Mouse (Mus musculus): ENCODE data around the gene Syne4. TPM values are rescaled to one million over a fixed set of nuclear protein-coding genes. Genes with fewer than 3 reads are reported as not detected.
A peak's percentile ranks its signal among the peaks of the same experiment; 100 is the strongest.

The Syne4 gene
- total RNA-seq (2014; fragmentation: Nextera tagmentation) (6.3 and 8.7 TPM in 2 replicates), total RNA-seq (2017) (0.99 TPM in 1 of 2 replicates, not detected in the other)

GRCm38 (mm10) chr7:30314721-30315155 lies at the start of gene Syne4:
Syne4 (plus strand) TSS chr7:30314807.
- ATAC-seq (replicated peaks; ENCODE audit: poor library complexity, severe bottlenecking) = no peak

GRCm38 (mm10) chr7:30265041-30265440 lies 49.6 kb upstream of the Syne4 start:
- ATAC-seq (replicated peaks; ENCODE audit: poor library complexity, severe bottlenecking) = peak; percentile 46

GRCm38 (mm10) chr7:30265531-30265930 lies 49.1 kb upstream of the Syne4 start:
- ATAC-seq (replicated peaks; ENCODE audit: poor library complexity, severe bottlenecking) = 0 out of 2 replicates have a peak, but pooled peaks have one; percentile 22

- no peak for ATAC-seq (replicated peaks; ENCODE audit: poor library complexity, severe bottlenecking)
Observed at GRCm38 (mm10) chr7:30265935-30266334, 48.7 kb upstream of the Syne4 start.

GRCm38 (mm10) chr7:30266780-30267179 lies 47.8 kb upstream of the Syne4 start:
- no peak for ATAC-seq (replicated peaks; ENCODE audit: poor library complexity, severe bottlenecking)

- ATAC-seq (replicated peaks; ENCODE audit: poor library complexity, severe bottlenecking) = no peak
Observed at GRCm38 (mm10) chr7:30269641-30270040, 45.0 kb upstream of the Syne4 start.

- no peak for ATAC-seq (replicated peaks; ENCODE audit: poor library complexity, severe bottlenecking)
Observed at GRCm38 (mm10) chr7:30274383-30274782, 40.2 kb upstream of the Syne4 start.

- ATAC-seq (replicated peaks; ENCODE audit: poor library complexity, severe bottlenecking) = no peak
Observed at GRCm38 (mm10) chr7:30278911-30279310, 35.7 kb upstream of the Syne4 start.

GRCm38 (mm10) chr7:30279536-30279935 lies 35.1 kb upstream of the Syne4 start:
- no peak for ATAC-seq (replicated peaks; ENCODE audit: poor library complexity, severe bottlenecking)

GRCm38 (mm10) chr7:30279951-30280669 lies 34.5 kb upstream of the Syne4 start, which contains the start of the genes Thap8 and Wdr62:
Thap8 (plus strand) TSS chr7:30280094.
Wdr62 (minus strand) TSS chr7:30280419.
- ATAC-seq (replicated peaks; ENCODE audit: poor library complexity, severe bottlenecking) = peak; percentile 91

- peak; percentile 43 for ATAC-seq (replicated peaks; ENCODE audit: poor library complexity, severe bottlenecking)
Observed at GRCm38 (mm10) chr7:30280670-30281138, 33.9 kb upstream of the Syne4 start.

- ATAC-seq (replicated peaks; ENCODE audit: poor library complexity, severe bottlenecking) = no peak
Observed at GRCm38 (mm10) chr7:30281522-30281921, 33.1 kb upstream of the Syne4 start.

GRCm38 (mm10) chr7:30282740-30283139 lies 31.9 kb upstream of the Syne4 start:
- no peak for ATAC-seq (replicated peaks; ENCODE audit: poor library complexity, severe bottlenecking)

- ATAC-seq (replicated peaks; ENCODE audit: poor library complexity, severe bottlenecking) = no peak; the same call in 1 of the 2 replicates
Observed at GRCm38 (mm10) chr7:30286701-30287410, 27.8 kb upstream of the Syne4 start.

- ATAC-seq (replicated peaks; ENCODE audit: poor library complexity, severe bottlenecking) = no peak
Observed at GRCm38 (mm10) chr7:30288046-30288445, 26.6 kb upstream of the Syne4 start.

GRCm38 (mm10) chr7:30289071-30289713 lies 25.4 kb upstream of the Syne4 start:
- no peak for ATAC-seq (replicated peaks; ENCODE audit: poor library complexity, severe bottlenecking)

- ATAC-seq (replicated peaks; ENCODE audit: poor library complexity, severe bottlenecking) = no peak
Observed at GRCm38 (mm10) chr7:30289714-30290399, 24.8 kb upstream of the Syne4 start.

GRCm38 (mm10) chr7:30291215-30292131 lies 23.1 kb upstream of the Syne4 start, which contains the start of gene Clip3:
Clip3 (plus strand) TSS chr7:30291728.
- no peak for ATAC-seq (replicated peaks; ENCODE audit: poor library complexity, severe bottlenecking)

GRCm38 (mm10) chr7:30293795-30294194 lies 20.8 kb upstream of the Syne4 start:
- no peak for ATAC-seq (replicated peaks; ENCODE audit: poor library complexity, severe bottlenecking)
